Mouse (Mus musculus) small intestine, adult 2 months (tissue): ENCODE results near the gene Tmem199. TPM values are rescaled to one million over a fixed set of nuclear protein-coding genes. Genes with fewer than 3 reads are reported as not detected.

Experiments used
- H3K27ac ChIP-seq: fragments of 200-500 bp; 2 replicates; pipeline ENCODE4 v1.5.1; 2012; ENCODE audit warnings: low read depth, low read length, control low read depth, inconsistent platforms; ENCODE audit not compliant: insufficient read depth
- H3K27me3 ChIP-seq: fragments of 200-500 bp; 2 replicates; pipeline ENCODE4 v1.6.1; 2012; ENCODE audit warnings: mild to moderate bottlenecking, moderate library complexity, low read length, inconsistent platforms; ENCODE audit not compliant: control insufficient read depth, insufficient read depth
- H3K36me3 ChIP-seq: fragments of 200-500 bp; 2 replicates; pipeline ENCODE4 v1.6.1; 2012; ENCODE audit warnings: mild to moderate bottlenecking, low read length, control low read depth, inconsistent platforms; ENCODE audit not compliant: control insufficient read depth, insufficient read depth
- H3K4me1 ChIP-seq: fragments of 200-500 bp; 2 replicates; pipeline ENCODE4 v1.6.1; 2012; ENCODE audit warnings: low read length, inconsistent platforms, mixed read lengths; ENCODE audit not compliant: control insufficient read depth, insufficient read depth, insufficient read length
- H3K4me3 ChIP-seq: fragments of 200-500 bp; 2 replicates; pipeline ENCODE4 v1.5.1; 2012; ENCODE audit warnings: low read depth, mild to moderate bottlenecking, control low read depth, inconsistent platforms, low read length, moderate library complexity
- CTCF ChIP-seq: fragments of 200-500 bp; IDR thresholded peaks from 2 replicates; pipeline ENCODE4 v1.5.1; 2012; ENCODE audit warnings: low read depth, mild to moderate bottlenecking, control low read depth, inconsistent platforms, low read length, moderate library complexity, mixed read lengths; ENCODE audit not compliant: insufficient replicate concordance, insufficient read length; ENCODE audit errors: extremely low read depth
- POLR2A ChIP-seq: fragments of 200-500 bp; IDR thresholded peaks from 2 replicates; pipeline ENCODE4 v1.6.1; 2012; ENCODE audit warnings: low read depth, mild to moderate bottlenecking, control low read depth, inconsistent platforms, low read length, moderate library complexity
- WGBS: fragments of 180-500 bp; shearing (Covaris S2); methylation state at CpG from one replicate; pipeline ENCODE4 v1.1.7; 2018; 5-methylcytosine and 5-hydroxymethylcytosine counted together
- polyA plus RNA-seq: library from polyadenylated mRNA; depleted of rRNA; stranded (reverse); fragments of >200 nt; gene quantifications from 2 replicates; pipeline ENCODE4 v1.2.3, GENCODE M21; 2012

Gene Tmem199
- polyA plus RNA-seq, 1 experiment: 3.8 TPM

- under 1% methylated on average over 60 of the region's 60 CpGs for WGBS
- Histone ChIP-seq H3K36me3 (no peaks in the 10 kb centered on the region), H3K4me3 (peak within 1 kb of the TSS; percentile 80), H3K4me1 (peaks cover 30% of the 10 kb centered on the region; the same call in 1 of the 2 replicates), H3K27ac (peak within 1 kb of the TSS; percentile 63), H3K27me3 (no peaks in the 10 kb centered on the region)
- peak; percentile 64 for TF ChIP-seq POLR2A
- peak; percentile 17; the same call in 1 of the 2 replicates for TF ChIP-seq CTCF
Observed at GRCm38 (mm10) chr11:78550168-78551058, 38.4 kb upstream of the Tmem199 start, which contains the start of gene Tmem97. Gene Tmem97, minus strand, starts transcription at chr11:78550777.

- TF ChIP-seq CTCF (no peak), POLR2A (no peak)
- Histone ChIP-seq H3K4me3 (peak overlapping the region; percentile 80), H3K27me3 (no peaks in the 10 kb centered on the region), H3K36me3 (0 out of 2 replicates have a peak, but pooled peaks cover under 1% of the 10 kb centered on the region), H3K27ac (peak overlapping the region; percentile 63), H3K4me1 (peaks cover 25% of the 10 kb centered on the region)
- WGBS: 6% methylated on average over 5 of the region's 5 CpGs
Observed at GRCm38 (mm10) chr11:78549491-78549987, 37.6 kb upstream of the Tmem199 start.

- Histone ChIP-seq H3K4me3 (no peak overlapping the region), H3K36me3 (peaks cover 10% of the 10 kb centered on the region), H3K27me3 (no peaks in the 10 kb centered on the region), H3K4me1 (peaks cover 23% of the 10 kb centered on the region), H3K27ac (peak overlapping the region; percentile 56)
- 39% methylated on average over 2 of the region's 2 CpGs for WGBS
- TF ChIP-seq CTCF (no peak), POLR2A (no peak)
Observed at GRCm38 (mm10) chr11:78547718-78548460, 35.9 kb upstream of the Tmem199 start.

GRCm38 (mm10) chr11:78545181-78545580 lies 33.2 kb upstream of the Tmem199 start:
- WGBS: 22% methylated on average over 8 of the region's 8 CpGs
- Histone ChIP-seq H3K36me3 (peaks cover 24% of the 10 kb centered on the region), H3K27ac (no peak overlapping the region), H3K4me3 (no peak overlapping the region), H3K4me1 (peaks cover 9% of the 10 kb centered on the region), H3K27me3 (no peaks in the 10 kb centered on the region)
- TF ChIP-seq POLR2A (no peak), CTCF (no peak)

GRCm38 (mm10) chr11:78544449-78545111 lies 32.6 kb upstream of the Tmem199 start:
- peaks cover 9% of the 10 kb centered on the region for H3K4me1 ChIP-seq
- H3K27ac ChIP-seq: no peak overlapping the region
- H3K36me3 ChIP-seq: peaks cover 29% of the 10 kb centered on the region
- no peak for TF ChIP-seq POLR2A
- TF ChIP-seq CTCF: no peak
- H3K4me3 ChIP-seq: no peak overlapping the region
- H3K27me3 ChIP-seq: no peaks in the 10 kb centered on the region
- 66% methylated on average over 7 of the region's 7 CpGs for WGBS

- TF ChIP-seq CTCF (no peak), POLR2A (no peak)
- no peak overlapping the region for H3K27ac ChIP-seq
- H3K4me1 ChIP-seq: peaks cover 6% of the 10 kb centered on the region
- no peaks in the 10 kb centered on the region for H3K27me3 ChIP-seq
- peaks cover 34% of the 10 kb centered on the region for H3K36me3 ChIP-seq
- WGBS: 77% methylated on average over 3 of the region's 3 CpGs
- H3K4me3 ChIP-seq: no peak overlapping the region
Observed at GRCm38 (mm10) chr11:78540358-78540757, 28.4 kb upstream of the Tmem199 start.
